Mouse (Mus musculus) kidney, adult 2 months (tissue): ENCODE results near the gene Coro1b.

ENCODE experiments used
- CTCF ChIP-seq: fragments of 200-500 bp; conservative IDR thresholded peaks from 2 replicates; pipeline ENCODE4 v1.5.1; 2011; ENCODE audit warnings: low read depth, mild to moderate bottlenecking, control low read depth, low read length, moderate library complexity, mixed read lengths; ENCODE audit not compliant: insufficient read depth, insufficient read length
- POLR2A ChIP-seq: fragments of 200-500 bp; IDR thresholded peaks from one replicate; pipeline ENCODE4 v1.6.1; 2011; ENCODE audit warnings: low read depth, low read length, control low read depth

- TF ChIP-seq POLR2A: no peak
- TF ChIP-seq CTCF: no peak
Measured at GRCm38 (mm10) chr19:4140147-4140546, 8.3 kb upstream of the Coro1b start.
